Mouse (Mus musculus) kidney, adult 2 months (tissue): ENCODE data around the gene Glt28d2. TPM values are rescaled to one million over a fixed set of nuclear protein-coding genes. Genes with fewer than 3 reads are reported as not detected.

Source experiments
- DNase-seq: peaks from one replicate; pipeline ENCODE4 v3.0.0; 2021
- H3K27ac ChIP-seq: fragments of 200-500 bp; 2 replicates; pipeline ENCODE4 v1.5.1; 2012; ENCODE audit warnings: low read depth, low read length, control low read depth, inconsistent platforms; ENCODE audit not compliant: insufficient read depth
- H3K27me3 ChIP-seq: fragments of 200-500 bp; replicated peaks from 2 replicates; pipeline ENCODE4 v1.6.1; 2012; ENCODE audit warnings: mild to moderate bottlenecking, moderate library complexity, low read length, inconsistent platforms; ENCODE audit not compliant: control insufficient read depth, insufficient read depth
- H3K36me3 ChIP-seq: fragments of 200-500 bp; 2 replicates; pipeline ENCODE4 v1.6.1; 2012; ENCODE audit warnings: mild to moderate bottlenecking, moderate library complexity, low read length, inconsistent platforms; ENCODE audit not compliant: control insufficient read depth, insufficient read depth
- H3K4me1 ChIP-seq: fragments of 200-500 bp; 2 replicates; pipeline ENCODE4 v1.6.1; 2011; ENCODE audit warnings: low read length; ENCODE audit not compliant: control insufficient read depth, insufficient read depth
- H3K4me3 ChIP-seq: fragments of 200-500 bp; 2 replicates; pipeline ENCODE4 v1.5.1; 2011; ENCODE audit warnings: mild to moderate bottlenecking, low read depth, low read length, control low read depth; ENCODE audit not compliant: insufficient read depth
- CTCF ChIP-seq: fragments of 200-500 bp; conservative IDR thresholded peaks from 2 replicates; pipeline ENCODE4 v1.5.1; 2011; ENCODE audit warnings: low read depth, mild to moderate bottlenecking, control low read depth, low read length, moderate library complexity, mixed read lengths; ENCODE audit not compliant: insufficient read depth, insufficient read length
- POLR2A ChIP-seq: fragments of 200-500 bp; IDR thresholded peaks from one replicate; pipeline ENCODE4 v1.6.1; 2011; ENCODE audit warnings: low read depth, low read length, control low read depth
- WGBS: fragments of 180-500 bp; shearing (Covaris S2); methylation state at CpG from one replicate; pipeline ENCODE4 v1.1.7; 2018; 5-methylcytosine and 5-hydroxymethylcytosine counted together
- polyA plus RNA-seq: library from polyadenylated mRNA; depleted of rRNA; stranded (reverse); fragments of >200 nt; gene quantifications from 2 replicates; pipeline ENCODE4 v1.2.3, GENCODE M21; 2012

Glt28d2 gene
- polyA plus RNA-seq, 1 experiment = 2.1 TPM

DNA sequence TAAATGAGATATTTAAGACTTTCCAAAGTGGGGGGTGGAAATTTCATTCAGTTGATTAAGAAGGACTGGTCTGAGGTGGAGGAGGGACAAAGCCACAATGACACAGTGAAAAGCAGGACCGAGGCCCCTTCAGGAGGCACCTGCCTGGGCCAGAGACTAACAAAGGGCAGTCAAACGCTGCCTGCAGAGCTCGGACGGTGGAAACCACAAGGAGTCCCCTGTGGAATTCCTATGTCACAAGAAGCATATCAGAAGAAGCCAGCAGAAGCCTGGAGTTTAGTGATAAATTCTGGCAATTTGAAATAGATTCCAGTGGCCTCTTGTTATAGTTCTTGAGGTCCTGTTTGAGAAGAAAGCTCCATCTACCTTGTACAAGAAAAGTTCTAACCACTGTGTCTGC, 30.2 kb downstream of the Glt28d2 start:
- H3K27me3 ChIP-seq = no peaks in the 10 kb centered on the region
- WGBS = 54% methylated on average over 4 of the region's 4 CpGs
- DNase-seq = no peak
- TF ChIP-seq POLR2A = no peak
- TF ChIP-seq CTCF = no peak
- no peaks in the 10 kb centered on the region for H3K36me3 ChIP-seq
- no peak overlapping the region for H3K4me3 ChIP-seq
- no peak overlapping the region for H3K27ac ChIP-seq
- H3K4me1 ChIP-seq = peaks cover 4% of the 10 kb centered on the region; the same call in 1 of the 2 replicates

DNA sequence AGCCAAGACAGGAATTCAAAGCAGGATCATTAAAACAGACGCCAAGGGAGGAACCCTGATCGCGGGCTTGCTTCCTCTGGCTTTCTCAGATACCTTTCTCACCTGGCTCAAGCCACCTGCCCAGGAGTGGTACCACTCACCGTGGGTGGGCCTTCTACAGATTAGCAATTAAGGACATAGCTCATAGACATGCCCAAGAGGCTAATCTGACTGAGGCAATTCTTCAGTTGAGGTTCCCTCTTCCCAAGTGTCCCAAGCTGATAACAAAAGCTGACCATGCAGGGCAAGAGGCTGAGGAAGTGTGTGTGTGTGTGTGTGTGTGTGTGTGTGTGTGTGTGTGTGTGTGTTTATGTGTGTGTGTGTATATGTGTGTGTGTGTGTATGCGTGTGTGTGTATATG, 31.4 kb downstream of the Glt28d2 start:
- H3K4me1 ChIP-seq = peaks cover 4% of the 10 kb centered on the region; the same call in 1 of the 2 replicates
- DNase-seq = no peak
- no peak for TF ChIP-seq CTCF
- no peak for TF ChIP-seq POLR2A
- WGBS = 69% methylated on average over 5 of the region's 5 CpGs
- H3K36me3 ChIP-seq = no peaks in the 10 kb centered on the region
- no peaks in the 10 kb centered on the region for H3K27me3 ChIP-seq
- no peak overlapping the region for H3K27ac ChIP-seq
- no peak overlapping the region for H3K4me3 ChIP-seq

- H3K27me3 ChIP-seq = no peaks in the 10 kb centered on the region
- TF ChIP-seq POLR2A (no peak), CTCF (no peak)
- H3K27ac ChIP-seq = no peak overlapping the region
- H3K4me3 ChIP-seq = no peak overlapping the region
- peaks cover 4% of the 10 kb centered on the region; the same call in 1 of the 2 replicates for H3K4me1 ChIP-seq
- DNase-seq = no peak
- H3K36me3 ChIP-seq = no peaks in the 10 kb centered on the region
- WGBS = 95% methylated on average over 3 of the region's 3 CpGs
Measured at GRCm38 (mm10) chr3:85855043-85855442, 32.3 kb downstream of the Glt28d2 start.

DNA sequence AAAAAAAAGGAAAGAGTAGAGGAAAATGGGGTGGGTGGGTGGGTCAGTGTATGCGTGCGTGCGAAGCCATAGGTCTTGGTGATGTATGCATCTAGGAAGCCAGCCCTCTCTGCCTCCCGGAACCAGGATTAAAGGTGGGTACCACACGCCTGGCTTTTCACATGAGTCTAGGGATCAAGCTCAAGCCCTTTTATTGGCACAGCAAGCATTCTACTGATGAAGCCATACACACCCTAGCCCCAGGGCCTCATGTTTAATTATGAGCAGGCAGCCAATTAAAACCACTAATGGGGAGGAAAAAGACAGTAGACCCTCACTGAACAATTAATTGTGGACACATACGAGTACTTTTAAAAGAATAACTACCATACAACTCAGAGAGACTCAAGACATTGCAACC, 33.2 kb downstream of the Glt28d2 start:
- 93% methylated on average over 6 of the region's 6 CpGs for WGBS

DNA sequence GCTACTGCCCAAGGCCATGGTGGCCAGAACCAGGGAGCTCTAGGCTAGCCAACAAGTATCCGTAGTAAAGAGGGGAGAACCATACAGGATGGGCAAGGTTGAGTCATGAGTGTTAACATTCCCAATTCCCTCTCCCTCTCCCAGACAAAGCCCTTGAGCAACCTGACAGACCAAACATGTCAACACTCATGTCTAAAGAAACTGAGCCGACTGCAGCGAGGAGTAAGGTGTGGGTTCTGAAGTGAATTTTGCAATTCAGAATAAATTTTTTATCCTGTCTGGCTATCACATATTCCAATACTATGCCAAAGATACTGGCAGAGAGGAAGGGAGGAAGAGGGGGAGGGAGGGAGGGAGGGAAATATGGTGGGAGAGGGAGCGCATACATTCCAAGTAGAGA, 33.6 kb downstream of the Glt28d2 start:
- H3K36me3 ChIP-seq = no peaks in the 10 kb centered on the region
- no peak overlapping the region for H3K27ac ChIP-seq
- DNase-seq = no peak
- H3K27me3 ChIP-seq = no peaks in the 10 kb centered on the region
- TF ChIP-seq POLR2A (no peak), CTCF (no peak)
- 87% methylated on average over 4 of the region's 4 CpGs for WGBS
- H3K4me3 ChIP-seq = no peak overlapping the region
- peaks cover 4% of the 10 kb centered on the region; the same call in 1 of the 2 replicates for H3K4me1 ChIP-seq

More for the DNA sequence above, 33.2 kb downstream of the Glt28d2 start:
- H3K36me3 ChIP-seq = no peaks in the 10 kb centered on the region
- peaks cover 4% of the 10 kb centered on the region; the same call in 1 of the 2 replicates for H3K4me1 ChIP-seq
- TF ChIP-seq POLR2A = no peak
- no peak for TF ChIP-seq CTCF
- no peak for DNase-seq
- H3K4me3 ChIP-seq = no peak overlapping the region
- H3K27ac ChIP-seq = no peak overlapping the region
- no peaks in the 10 kb centered on the region for H3K27me3 ChIP-seq

- no peak for TF ChIP-seq CTCF
- TF ChIP-seq POLR2A = no peak
Measured at GRCm38 (mm10) chr3:85850079-85850478, 37.2 kb downstream of the Glt28d2 start.

DNA sequence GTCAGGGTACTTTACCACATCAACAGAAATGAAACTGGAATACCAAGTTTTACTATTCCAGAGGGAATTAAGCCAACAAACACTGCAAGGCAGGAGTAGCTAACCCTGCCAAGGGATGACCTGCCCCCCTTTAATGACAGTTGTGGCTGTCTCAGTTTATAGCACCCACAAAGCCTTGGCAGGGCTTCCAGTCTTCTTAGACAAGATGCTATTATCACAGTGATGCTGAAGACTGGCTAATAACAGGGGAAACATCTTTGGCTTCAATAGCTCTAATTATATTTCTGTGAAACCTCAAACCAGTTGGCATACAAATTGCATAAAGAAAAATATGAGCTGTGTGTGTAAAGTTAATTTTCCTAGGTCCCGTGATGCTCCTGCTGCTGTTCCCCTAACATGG, 41.0 kb downstream of the Glt28d2 start:
- no peak for TF ChIP-seq CTCF
- no peak for TF ChIP-seq POLR2A
- 95% methylated on average over 1 of the region's 1 CpGs for WGBS

More at GRCm38 (mm10) chr3:85850079-85850478, 37.2 kb downstream of the Glt28d2 start:
- H3K27me3 ChIP-seq = no peaks in the 10 kb centered on the region
- no peak for DNase-seq
- H3K27ac ChIP-seq = no peak overlapping the region
- no peaks in the 10 kb centered on the region for H3K36me3 ChIP-seq
- no peaks in the 10 kb centered on the region; the same call in 1 of the 2 replicates for H3K4me1 ChIP-seq
- H3K4me3 ChIP-seq = no peak overlapping the region
- WGBS = 84% methylated on average over 1 of the region's 1 CpGs

More for the DNA sequence above, 41.0 kb downstream of the Glt28d2 start:
- Histone ChIP-seq H3K27ac (no peak overlapping the region), H3K36me3 (no peaks in the 10 kb centered on the region), H3K4me1 (peaks cover 4% of the 10 kb centered on the region; the same call in 1 of the 2 replicates), H3K27me3 (no peaks in the 10 kb centered on the region), H3K4me3 (no peak overlapping the region)
- no peak for DNase-seq
